Mouse (Mus musculus): ENCODE measurements around the gene Atp8b4. TPM values are rescaled to one million over a fixed set of nuclear protein-coding genes. Genes with fewer than 3 reads are reported as not detected.

The Atp8b4 gene
- total RNA-seq, 1 experiment from 2014 or later, result 85.9 TPM

DNA sequence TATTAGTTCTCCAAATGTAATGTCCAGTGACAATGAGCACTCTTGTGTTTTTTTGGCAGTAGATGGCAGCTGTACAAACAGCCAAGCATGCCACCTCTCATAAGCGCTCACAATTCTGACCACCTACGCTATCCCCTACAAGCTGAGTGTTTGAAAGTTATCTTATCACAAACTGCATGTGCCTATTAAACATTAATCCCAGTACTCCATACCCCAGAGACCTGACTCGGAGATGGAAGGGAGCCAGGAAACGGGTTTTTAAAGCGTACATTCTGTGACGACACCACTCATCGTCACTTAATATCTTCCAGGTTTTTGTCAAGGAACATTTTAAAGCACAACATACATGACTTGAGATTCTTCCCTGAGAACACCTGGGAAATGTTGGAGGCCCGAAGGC, 128.8 kb downstream of the Atp8b4 start:
- 0 out of 2 replicates have a peak, but pooled peaks have one; percentile 22 for ATAC-seq (replicated peaks; ENCODE audit: low read depth, poor library complexity, severe bottlenecking)

DNA sequence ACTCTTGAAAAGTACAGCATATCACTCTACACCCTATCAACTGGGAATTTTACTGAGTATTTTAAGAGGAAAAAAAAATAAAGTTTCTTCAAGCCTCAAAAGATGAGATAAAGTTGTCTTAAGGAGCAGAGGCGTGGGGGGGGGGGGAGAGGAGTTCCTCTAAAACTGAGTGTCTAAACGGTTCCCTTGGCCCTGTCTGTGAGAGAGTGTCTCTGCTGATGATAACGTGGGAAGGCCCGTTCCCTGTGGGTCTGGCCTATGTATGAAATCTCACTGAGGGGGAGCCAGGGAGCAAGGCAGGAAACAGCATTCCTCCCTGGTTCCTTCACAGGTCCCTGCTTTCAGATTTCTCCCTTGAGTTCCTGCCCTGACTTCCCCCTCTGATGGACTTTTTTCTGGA, 130.7 kb downstream of the Atp8b4 start:
- ATAC-seq (replicated peaks; ENCODE audit: low read depth, poor library complexity, severe bottlenecking), result peak; percentile 66

- no peak for ATAC-seq (replicated peaks; ENCODE audit: low read depth, poor library complexity, severe bottlenecking)
Observed at GRCm38 (mm10) chr2:126363745-126364725, 136.4 kb downstream of the Atp8b4 start.

DNA sequence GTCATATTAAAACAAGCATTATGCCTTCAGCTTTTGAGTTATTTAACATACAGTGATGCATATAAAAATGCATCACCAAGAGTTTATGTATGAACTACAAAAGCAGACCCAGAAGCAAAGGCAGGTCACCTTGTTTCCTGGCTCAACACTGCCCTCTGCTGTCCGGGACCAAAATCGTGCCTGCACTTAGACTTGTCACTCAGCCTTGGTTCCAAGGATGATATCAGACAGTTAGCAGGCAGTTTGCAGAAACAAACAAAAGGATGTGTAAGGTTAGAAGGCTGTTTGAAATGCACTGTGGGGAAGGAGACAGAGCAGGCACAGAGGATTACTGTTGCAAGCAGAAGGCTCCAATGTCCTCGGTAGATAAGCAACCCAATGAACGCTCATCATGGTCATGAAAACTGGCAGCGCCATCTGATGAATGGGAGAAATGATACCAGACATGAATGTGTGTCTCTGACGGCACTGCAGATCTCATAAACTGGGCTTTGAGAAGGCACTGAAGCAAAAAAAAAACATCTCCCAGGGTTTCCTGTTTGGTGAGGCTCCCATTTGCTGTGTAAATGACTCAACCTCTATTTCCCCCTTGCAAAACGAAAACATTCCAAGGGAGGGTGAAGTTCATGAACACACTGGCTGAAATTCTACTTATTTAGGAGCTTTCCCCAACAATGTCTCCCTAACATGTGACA, 137.3 kb downstream of the Atp8b4 start:
- ATAC-seq (replicated peaks; ENCODE audit: low read depth, poor library complexity, severe bottlenecking), result peak; percentile 87

GRCm38 (mm10) chr2:126361131-126361810, 139.2 kb downstream of the Atp8b4 start:
- ATAC-seq (replicated peaks; ENCODE audit: low read depth, poor library complexity, severe bottlenecking), result no peak

- ATAC-seq (replicated peaks; ENCODE audit: low read depth, poor library complexity, severe bottlenecking), result no peak
Observed at GRCm38 (mm10) chr2:126360688-126361087, 139.8 kb downstream of the Atp8b4 start.

DNA sequence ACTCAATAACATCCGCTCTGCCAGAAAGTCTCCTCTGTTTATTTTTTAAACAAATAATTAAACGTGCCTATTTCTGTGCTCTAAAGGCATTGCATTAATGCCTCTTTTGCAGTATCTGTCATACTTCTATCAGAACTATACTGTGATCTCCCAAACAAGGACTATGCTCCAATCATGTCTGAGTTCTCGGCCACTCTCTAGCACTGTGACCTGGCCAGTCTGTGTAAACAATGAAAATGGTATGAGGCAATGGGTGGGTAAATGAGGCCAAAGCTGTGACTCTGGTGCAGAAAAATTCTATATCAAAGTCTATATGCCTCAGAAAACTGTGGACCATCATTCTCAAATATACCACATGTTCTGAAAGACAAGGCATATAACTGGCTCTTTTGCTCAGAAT, 140.5 kb downstream of the Atp8b4 start:
- ATAC-seq (replicated peaks; ENCODE audit: low read depth, poor library complexity, severe bottlenecking), result no peak

DNA sequence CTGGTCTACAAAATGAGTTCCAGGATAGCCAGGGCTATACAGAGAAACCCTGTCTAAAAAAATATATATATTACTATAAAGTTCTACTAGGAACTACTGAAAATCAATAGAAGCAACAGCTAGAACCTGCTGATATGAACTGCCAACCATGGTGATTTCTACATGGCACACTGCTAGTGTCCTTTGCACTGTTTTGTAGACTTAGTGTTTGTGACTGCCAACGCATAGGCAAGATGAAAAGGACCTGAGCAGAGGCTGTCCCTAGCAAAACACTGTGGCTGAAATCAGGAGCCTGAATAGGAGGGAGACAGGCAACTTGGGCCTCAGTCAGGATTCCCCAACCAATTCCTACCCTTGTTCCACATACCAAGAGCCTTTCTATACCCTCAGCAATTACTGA, 141.2 kb downstream of the Atp8b4 start:
- ATAC-seq (replicated peaks; ENCODE audit: low read depth, poor library complexity, severe bottlenecking), result no peak

DNA sequence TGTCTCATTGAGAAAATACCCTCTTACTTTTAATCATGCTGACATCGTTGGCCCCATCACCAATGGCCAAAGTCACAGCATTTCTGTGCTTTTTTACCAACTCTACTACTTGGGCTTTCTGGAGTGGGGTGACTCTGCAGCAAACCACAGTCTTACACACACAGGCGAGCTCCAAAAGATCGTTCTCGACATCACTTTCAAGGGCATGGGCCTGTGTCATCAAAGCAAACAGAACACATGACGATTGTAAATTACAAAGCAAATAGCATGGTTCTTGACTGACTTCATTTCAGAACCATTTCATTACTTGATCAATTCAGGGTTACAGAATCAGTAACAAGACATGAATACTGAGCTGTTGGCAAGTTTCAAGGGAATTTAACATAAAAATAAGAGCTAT, 141.7 kb downstream of the Atp8b4 start:
- no peak for ATAC-seq (replicated peaks; ENCODE audit: low read depth, poor library complexity, severe bottlenecking)

GRCm38 (mm10) chr2:126355259-126355658, 145.2 kb downstream of the Atp8b4 start:
- ATAC-seq (replicated peaks; ENCODE audit: low read depth, poor library complexity, severe bottlenecking), result no peak

GRCm38 (mm10) chr2:126351811-126352210, 148.7 kb downstream of the Atp8b4 start:
- no peak for ATAC-seq (replicated peaks; ENCODE audit: low read depth, poor library complexity, severe bottlenecking)

GRCm38 (mm10) chr2:126343026-126343593, 157.4 kb downstream of the Atp8b4 start:
- ATAC-seq (replicated peaks; ENCODE audit: low read depth, poor library complexity, severe bottlenecking), result no peak

- ATAC-seq (replicated peaks; ENCODE audit: low read depth, poor library complexity, severe bottlenecking), result no peak
Observed at GRCm38 (mm10) chr2:126341521-126341920, 159.0 kb downstream of the Atp8b4 start.

- no peak for ATAC-seq (replicated peaks; ENCODE audit: low read depth, poor library complexity, severe bottlenecking)
Observed at GRCm38 (mm10) chr2:126340201-126340600, 160.3 kb downstream of the Atp8b4 start.

GRCm38 (mm10) chr2:126339516-126339915, 161.0 kb downstream of the Atp8b4 start:
- ATAC-seq (replicated peaks; ENCODE audit: low read depth, poor library complexity, severe bottlenecking), result no peak

DNA sequence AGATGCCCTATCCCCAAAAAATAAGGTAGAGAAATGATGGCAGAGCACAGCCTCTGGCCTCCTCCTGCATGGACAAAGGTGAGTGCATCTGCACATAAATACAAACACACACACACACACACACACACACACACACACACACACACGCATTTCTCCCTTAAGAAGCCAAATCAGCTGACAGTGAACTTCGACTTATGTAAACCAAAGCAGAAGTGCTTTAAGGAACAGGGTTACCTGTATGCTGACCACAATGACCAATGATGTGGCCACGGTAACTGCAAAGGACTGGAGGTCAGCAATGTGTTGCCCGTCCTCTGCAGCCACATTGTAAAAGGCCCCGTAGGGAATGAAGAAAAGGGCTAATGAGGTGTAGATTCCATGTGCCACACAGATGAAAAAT, 163.3 kb downstream of the Atp8b4 start:
- ATAC-seq (replicated peaks; ENCODE audit: low read depth, poor library complexity, severe bottlenecking), result no peak

DNA sequence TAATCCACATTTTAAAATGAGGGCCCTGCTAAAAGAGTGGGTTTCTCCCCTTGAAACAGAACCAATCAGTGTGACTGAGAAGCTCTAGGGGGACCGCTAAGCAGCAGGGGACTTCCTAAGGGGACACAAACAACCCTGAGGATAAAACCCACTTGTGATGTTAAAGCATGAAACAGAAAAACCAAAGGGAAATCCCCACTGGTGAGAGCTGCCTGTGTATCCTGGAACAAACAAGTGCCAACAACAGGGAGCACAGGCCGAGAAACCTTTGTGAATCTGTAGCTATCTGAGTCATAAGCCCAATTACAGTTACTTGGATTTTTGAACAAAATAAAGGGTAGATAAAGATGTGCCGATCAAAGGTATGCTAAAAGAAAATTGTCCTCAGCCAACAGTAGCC, 168.7 kb downstream of the Atp8b4 start:
- ATAC-seq (replicated peaks; ENCODE audit: low read depth, poor library complexity, severe bottlenecking), result no peak

GRCm38 (mm10) chr2:126323206-126323605, 177.3 kb downstream of the Atp8b4 start:
- ATAC-seq (replicated peaks; ENCODE audit: low read depth, poor library complexity, severe bottlenecking), result no peak

- ATAC-seq (replicated peaks; ENCODE audit: low read depth, poor library complexity, severe bottlenecking), result peak; percentile 60
Observed at GRCm38 (mm10) chr2:126322631-126323031, 177.8 kb downstream of the Atp8b4 start.

GRCm38 (mm10) chr2:126318071-126318470, 182.4 kb downstream of the Atp8b4 start:
- no peak for ATAC-seq (replicated peaks; ENCODE audit: low read depth, poor library complexity, severe bottlenecking)

All from common myeloid progenitor, adult 5-6 weeks (primary cell).